Mouse (Mus musculus) megakaryocyte, embryonic 14.5 days (primary cell): ENCODE data around the gene Acadvl.

Experiments used
- FLI1 ChIP-seq: IDR thresholded peaks from 2 replicates; pipeline ENCODE4 v1.6.1; 2012; ENCODE audit warnings: low read length, inconsistent platforms, mixed read lengths
- GATA1 ChIP-seq: IDR thresholded peaks from 3 replicates; pipeline ENCODE4 v1.6.1; 2012; ENCODE audit warnings: mixed read lengths, low read length, inconsistent platforms, borderline replicate concordance

DNA sequence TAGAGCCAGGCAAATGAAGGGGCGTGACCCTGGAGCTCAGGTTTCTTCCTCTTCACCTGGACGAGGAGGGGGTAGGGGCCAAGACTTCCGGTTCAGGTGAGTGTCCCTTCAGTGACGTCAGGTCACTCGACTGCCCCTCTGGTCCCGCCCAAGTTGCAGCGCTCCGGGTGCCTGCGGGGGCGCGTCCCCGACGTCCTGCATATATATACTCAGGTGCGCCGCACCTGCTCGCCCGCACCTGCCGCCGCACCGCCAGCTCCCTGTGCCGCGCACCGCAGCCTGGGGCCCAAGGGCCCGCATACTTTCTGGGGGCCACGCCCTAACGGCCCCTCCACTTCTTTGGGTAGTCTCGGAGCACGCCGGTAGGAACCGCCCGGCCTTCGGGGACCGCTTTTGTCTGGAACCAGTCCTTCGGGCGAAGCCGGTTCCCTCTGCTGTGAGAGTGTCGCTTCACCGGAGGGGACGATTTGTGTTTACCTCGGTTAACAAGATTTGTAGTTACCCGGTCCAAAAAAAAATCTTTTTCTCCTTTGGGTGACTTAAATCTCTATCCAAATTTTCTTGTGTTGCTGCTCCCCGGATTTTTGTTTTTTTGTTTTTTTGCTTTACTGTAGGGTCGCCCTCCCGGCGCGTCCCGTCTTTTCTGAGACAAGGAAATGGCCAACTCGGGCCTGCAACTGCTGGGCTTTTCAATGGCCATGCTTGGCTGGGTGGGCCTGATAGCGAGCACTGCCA is 49.8 kb downstream of the Acadvl start:
- TF ChIP-seq GATA1: no peak
- TF ChIP-seq FLI1: no peak
